Mouse (Mus musculus): ENCODE results near the gene Abca6.

DNA sequence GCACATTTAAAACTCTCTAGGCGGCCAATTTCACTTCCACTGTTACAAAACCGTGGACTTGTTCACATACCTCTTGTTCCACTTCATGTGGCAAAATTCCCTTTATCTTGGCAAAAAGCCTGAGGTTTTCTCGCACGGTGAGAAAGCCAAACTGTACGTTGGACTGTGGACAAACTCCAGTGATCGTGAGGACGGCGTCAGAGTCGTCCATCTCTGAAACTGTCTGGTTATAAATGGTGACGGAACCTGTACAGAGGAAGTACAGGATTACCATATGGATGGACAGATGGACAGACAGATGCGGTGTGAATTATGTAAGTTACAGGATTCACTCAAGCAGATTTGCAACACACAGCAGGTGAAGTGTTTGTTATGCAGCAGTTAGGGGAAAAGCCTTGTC is 106.2 kb downstream of the Abca6 start:
- TF ChIP-seq CTCF (IDR thresholded peaks at IDR 0.05; ENCODE audit: control insufficient read depth, insufficient read depth, low read length) (no peak), POLR2A (IDR thresholded peaks at IDR 0.05; ENCODE audit: borderline replicate concordance, control insufficient read depth, low read depth, low read length) (no peak)

Data from bone marrow, adult 2 months (tissue).